Mouse (Mus musculus) limb, embryonic 12.5 days (tissue): Measurements from ENCODE around the gene Miip. TPM values are rescaled to one million over a fixed set of nuclear protein-coding genes. Genes with fewer than 3 reads are reported as not detected.
"Not testable (repeated sequence)": the region's sequence is repeated elsewhere in the genome, so short reads cannot be mapped to it uniquely, and the experiment has no call there.

Experiments used
- ATAC-seq: fragments of 200-750 bp; cut with Nextera tagmentation; 2 replicates; pipeline ENCODE4 v1.8.0; 2017; ENCODE audit warnings: low read depth, moderate TSS enrichment; ENCODE audit not compliant: insufficient number of reproducible peaks, insufficient read depth, low FRiP score, low TSS enrichment
- H3K27ac ChIP-seq: fragments of 300-500 bp; sonication (generic); 2 replicates; pipeline ENCODE4 v1.5.1; 2016; ENCODE audit warnings: mild to moderate bottlenecking, moderate library complexity
- H3K27me3 ChIP-seq: fragments of 300-500 bp; sonication (generic); 2 replicates; pipeline ENCODE4 v1.6.1; 2016; ENCODE audit warnings: mild to moderate bottlenecking, moderate library complexity
- H3K36me3 ChIP-seq: fragments of 300-500 bp; sonication (generic); 2 replicates; pipeline ENCODE4 v1.6.1; 2016; ENCODE audit warnings: mild to moderate bottlenecking, moderate library complexity
- H3K4me1 ChIP-seq: fragments of 300-500 bp; sonication (generic); replicated peaks from 2 replicates; pipeline ENCODE4 v1.6.1; 2016
- H3K4me2 ChIP-seq: fragments of 300-500 bp; sonication (generic); 2 replicates; pipeline ENCODE4 v1.6.1; 2016; ENCODE audit warnings: mild to moderate bottlenecking, moderate library complexity
- H3K4me3 ChIP-seq: fragments of 300-500 bp; sonication (generic); replicated peaks from 2 replicates; pipeline ENCODE4 v1.5.1; 2016; ENCODE audit warnings: mild to moderate bottlenecking
- H3K9ac ChIP-seq: fragments of 300-500 bp; sonication (generic); replicated peaks from 2 replicates; pipeline ENCODE4 v1.6.1; 2016; ENCODE audit warnings: mild to moderate bottlenecking, moderate library complexity
- H3K9me3 ChIP-seq: fragments of 300-500 bp; sonication (generic); 2 replicates; pipeline ENCODE4 v1.6.1; 2016; ENCODE audit warnings: mild to moderate bottlenecking, moderate library complexity
- WGBS: fragments of 180-500 bp; shearing (Covaris S2); methylation state at CpG from one replicate; pipeline ENCODE4 v1.1.7; 2016; 5-methylcytosine and 5-hydroxymethylcytosine counted together
- polyA plus RNA-seq: library from polyadenylated mRNA; unstranded; fragments of >200 nt; fragmentation: Nextera tagmentation; extraction: Ambion mirVana; gene quantifications from 2 replicates; pipeline ENCODE4 v1.2.1, GENCODE M21; 2016

The Miip gene
- polyA plus RNA-seq, 1 experiment from 2014 or later = 48.4 TPM

- Histone ChIP-seq H3K4me3 (peak overlapping the region; percentile 82), H3K9me3 (no peaks in the 10 kb centered on the region), H3K36me3 (peaks cover 50% of the 10 kb centered on the region), H3K27ac (no peak overlapping the region), H3K27me3 (no peaks in the 10 kb centered on the region), H3K4me1 (peaks cover 21% of the 10 kb centered on the region), H3K9ac (peak overlapping the region; percentile 61), H3K4me2 (peak overlapping the region; percentile 84)
- 15% methylated on average over 5 of the region's 5 CpGs for WGBS
- ATAC-seq = no peak
Measured at GRCm38 (mm10) chr4:147869238-147869637, 622 bp upstream of the Miip start.

GRCm38 (mm10) chr4:147867563-147868449, 810 bp downstream of the Miip start:
- peaks cover 21% of the 10 kb centered on the region for H3K4me1 ChIP-seq
- H3K4me3 ChIP-seq = peak overlapping the region; percentile 82
- H3K9me3 ChIP-seq = no peaks in the 10 kb centered on the region
- 5% methylated on average over 22 of the region's 22 CpGs for WGBS
- H3K27me3 ChIP-seq = no peaks in the 10 kb centered on the region
- H3K4me2 ChIP-seq = peak overlapping the region; percentile 66
- peaks cover 49% of the 10 kb centered on the region for H3K36me3 ChIP-seq
- peak overlapping the region; percentile 82 for H3K27ac ChIP-seq
- peak overlapping the region; percentile 79 for H3K9ac ChIP-seq
- ATAC-seq = peak; percentile 5

- H3K9me3 ChIP-seq, H3K9ac ChIP-seq, ATAC-seq, H3K27ac ChIP-seq, H3K4me3 ChIP-seq, H3K4me2 ChIP-seq, H3K27me3 ChIP-seq: not testable (repeated sequence)
- Histone ChIP-seq H3K4me1 (peaks cover 21% of the 10 kb centered on the region), H3K36me3 (peaks cover 49% of the 10 kb centered on the region)
- WGBS = 35% methylated on average over 3 of the region's 3 CpGs
Measured at GRCm38 (mm10) chr4:147866793-147867192, 1.8 kb downstream of the Miip start.

DNA sequence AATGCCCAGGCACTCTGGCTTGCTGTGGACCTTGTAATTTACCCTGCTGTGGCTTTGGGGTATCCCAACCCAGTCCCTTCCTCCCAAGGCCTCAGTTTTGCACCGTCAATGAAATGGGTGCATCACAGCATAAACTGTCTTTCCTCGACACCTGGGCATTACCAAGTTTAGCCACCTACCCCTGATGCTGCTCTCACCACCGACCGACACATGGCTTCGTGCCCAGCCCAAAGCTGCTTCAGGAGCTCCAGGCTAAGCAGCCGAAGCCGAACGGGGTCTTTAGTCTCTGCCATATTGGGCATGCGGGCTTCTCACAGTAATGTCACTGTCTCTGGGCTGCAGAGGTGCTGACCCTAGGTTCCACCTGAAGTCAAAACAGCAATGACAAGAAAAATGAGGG, 2.6 kb downstream of the Miip start:
- H3K4me1 ChIP-seq = peaks cover 21% of the 10 kb centered on the region
- WGBS = 96% methylated on average over 9 of the region's 9 CpGs

GRCm38 (mm10) chr4:147865651-147866050, 3.0 kb downstream of the Miip start:
- Histone ChIP-seq H3K36me3 (peaks cover 54% of the 10 kb centered on the region), H3K4me2 (no peak overlapping the region), H3K9me3 (no peaks in the 10 kb centered on the region), H3K4me3 (no peak overlapping the region), H3K27me3 (no peaks in the 10 kb centered on the region), H3K27ac (no peak overlapping the region), H3K4me1 (peaks cover 21% of the 10 kb centered on the region), H3K9ac (no peak overlapping the region)
- whole genome bisulfite sequencing = 96% methylated on average over 6 of the region's 6 CpGs
- ATAC-seq = no peak

More for the DNA sequence above, 2.6 kb downstream of the Miip start:
- ATAC-seq = no peak
- H3K4me2 ChIP-seq = no peak overlapping the region
- no peak overlapping the region for H3K4me3 ChIP-seq
- no peak overlapping the region for H3K27ac ChIP-seq
- no peaks in the 10 kb centered on the region for H3K9me3 ChIP-seq
- no peak overlapping the region for H3K9ac ChIP-seq
- H3K36me3 ChIP-seq = peaks cover 51% of the 10 kb centered on the region
- no peaks in the 10 kb centered on the region for H3K27me3 ChIP-seq

GRCm38 (mm10) chr4:147862051-147862450, 6.6 kb downstream of the Miip start:
- Histone ChIP-seq H3K9me3 (no peaks in the 10 kb centered on the region), H3K4me2 (no peak overlapping the region), H3K36me3 (peaks cover 60% of the 10 kb centered on the region), H3K4me3 (no peak overlapping the region), H3K4me1 (no peaks in the 10 kb centered on the region), H3K27ac (no peak overlapping the region), H3K27me3 (no peaks in the 10 kb centered on the region), H3K9ac (no peak overlapping the region)
- ATAC-seq = no peak
- 90% methylated on average over 3 of the region's 3 CpGs for WGBS

DNA sequence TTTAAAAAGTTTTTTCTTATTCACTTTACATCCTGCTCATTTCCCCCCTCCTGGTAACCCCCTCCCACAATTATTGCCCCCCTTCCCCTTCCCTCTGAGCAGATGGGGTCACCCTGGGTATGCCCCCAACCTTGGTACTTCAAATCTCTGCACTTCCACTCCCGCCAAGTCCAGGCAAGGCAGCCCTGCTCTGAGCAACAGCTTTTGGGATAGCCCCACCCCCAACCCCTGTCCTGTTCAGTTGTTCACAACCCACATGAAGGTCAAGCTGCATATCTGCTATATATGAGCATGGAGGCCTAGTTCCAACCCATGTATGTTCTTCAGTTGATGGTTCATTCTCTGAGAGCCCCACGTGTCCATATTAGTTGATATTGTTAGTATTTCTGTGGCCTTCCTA, 17.8 kb downstream of the Miip start:
- no peak overlapping the region for H3K4me3 ChIP-seq
- H3K9ac ChIP-seq = no peak overlapping the region
- WGBS = 73% methylated on average over 2 of the region's 2 CpGs
- H3K27me3 ChIP-seq = no peaks in the 10 kb centered on the region
- peaks cover 8% of the 10 kb centered on the region for H3K4me1 ChIP-seq
- H3K27ac ChIP-seq = no peak overlapping the region
- H3K4me2 ChIP-seq = no peak overlapping the region
- no peak for ATAC-seq
- H3K36me3 ChIP-seq = no peaks in the 10 kb centered on the region
- H3K9me3 ChIP-seq = no peaks in the 10 kb centered on the region

GRCm38 (mm10) chr4:147848584-147848991, 20.0 kb downstream of the Miip start:
- no peak overlapping the region for H3K27ac ChIP-seq
- no peaks in the 10 kb centered on the region for H3K27me3 ChIP-seq
- peak overlapping the region; percentile 55 for H3K9ac ChIP-seq
- peak overlapping the region; percentile 65 for H3K4me2 ChIP-seq
- 9% methylated on average over 4 of the region's 4 CpGs for WGBS
- ATAC-seq = peak; percentile 75; the same call in 1 of the 2 replicates
- H3K4me1 ChIP-seq = peaks cover 8% of the 10 kb centered on the region
- peaks cover under 1% of the 10 kb centered on the region for H3K9me3 ChIP-seq
- H3K4me3 ChIP-seq = peak overlapping the region; percentile 69
- peaks cover 9% of the 10 kb centered on the region for H3K36me3 ChIP-seq

GRCm38 (mm10) chr4:147847614-147848583, 20.7 kb downstream of the Miip start, which contains the start of gene Zfp933:
Gene Zfp933, minus strand, starts transcription at chr4:147848366.
- H3K27me3 ChIP-seq = no peaks in the 10 kb centered on the region
- peak within 1 kb of the TSS; percentile 69 for H3K4me3 ChIP-seq
- peak within 1 kb of the TSS; percentile 65 for H3K4me2 ChIP-seq
- H3K9me3 ChIP-seq = peaks cover 6% of the 10 kb centered on the region
- peak; percentile 93 for ATAC-seq
- H3K9ac ChIP-seq = peak within 1 kb of the TSS; percentile 69
- 5% methylated on average over 23 of the region's 23 CpGs for WGBS
- H3K27ac ChIP-seq = no peak within 1 kb of the TSS
- peaks cover 16% of the 10 kb centered on the region for H3K36me3 ChIP-seq
- peaks cover 8% of the 10 kb centered on the region for H3K4me1 ChIP-seq

- no peak overlapping the region for H3K9ac ChIP-seq
- WGBS = 89% methylated on average over 3 of the region's 3 CpGs
- no peak overlapping the region for H3K4me3 ChIP-seq
- H3K36me3 ChIP-seq = peaks cover 41% of the 10 kb centered on the region
- no peak overlapping the region for H3K27ac ChIP-seq
- no peak overlapping the region for H3K4me2 ChIP-seq
- no peak for ATAC-seq
- peaks cover 22% of the 10 kb centered on the region for H3K9me3 ChIP-seq
- H3K4me1 ChIP-seq = peaks cover 4% of the 10 kb centered on the region
- no peaks in the 10 kb centered on the region for H3K27me3 ChIP-seq
Measured at GRCm38 (mm10) chr4:147842871-147843270, 25.7 kb downstream of the Miip start.

DNA sequence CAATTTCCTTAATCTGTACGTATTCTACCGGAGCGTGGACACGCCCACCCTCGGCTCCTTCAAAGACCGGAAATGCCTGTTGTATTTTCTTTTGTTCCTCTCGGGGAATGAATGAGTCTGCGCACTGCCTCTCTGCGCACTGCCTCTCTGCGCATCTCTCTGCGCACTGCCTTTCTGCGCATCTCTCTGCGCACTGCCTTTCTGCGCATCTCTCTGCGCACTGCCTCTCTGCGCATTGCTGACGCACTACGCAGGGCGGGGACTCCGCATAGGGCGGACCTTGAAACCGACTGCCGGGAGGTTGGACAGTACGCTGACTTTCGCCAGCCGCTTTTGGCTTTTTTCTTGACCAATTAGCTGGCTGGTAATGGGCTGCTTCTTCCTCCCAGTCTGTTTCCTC, 29.3 kb downstream of the Miip start:
- Histone ChIP-seq H3K9me3 (peaks cover 25% of the 10 kb centered on the region), H3K36me3 (peaks cover 36% of the 10 kb centered on the region)
- H3K4me1 ChIP-seq, H3K27ac ChIP-seq, ATAC-seq, H3K9ac ChIP-seq, H3K4me3 ChIP-seq, H3K27me3 ChIP-seq, H3K4me2 ChIP-seq: not testable (repeated sequence)
- 99% methylated on average over 17 of the region's 26 CpGs for WGBS
